Mouse (Mus musculus): ENCODE measurements at regions not wholly inside any gene's neighbourhood (a gene's known extent, or its start where the extent isn't known, plus 50 kb on each side); places are given as distances from the start of the nearest gene placed in this dataset.
A peak's percentile ranks its signal among the peaks of the same experiment; 100 is the strongest.

GRCm38 (mm10) chr1:146322026-146322425 is 172.5 kb upstream of the Brinp3 start:
- WGBS: 89% methylated on average over 1 of the region's 1 CpGs

GRCm38 (mm10) chr1:146322862-146323261 is 171.7 kb upstream of the Brinp3 start:
- H3K4me1 ChIP-seq (ENCODE audit: control insufficient read depth, insufficient read depth, low read length): no peaks in the 10 kb centered on the region
- H3K27me3 ChIP-seq (ENCODE audit: control insufficient read depth, insufficient read depth, low read length): no peaks in the 10 kb centered on the region
- H3K4me3 ChIP-seq (replicated peaks; ENCODE audit: insufficient read depth, low read depth, low read length): no peak overlapping the region
- H3K27ac ChIP-seq (ENCODE audit: insufficient read depth, low read length): no peak overlapping the region
- no peak for TF ChIP-seq POLR2A (IDR thresholded peaks at IDR 0.05; ENCODE audit: borderline replicate concordance, insufficient read depth, low read length)
- no peak for TF ChIP-seq CTCF (IDR thresholded peaks at IDR 0.05; ENCODE audit: borderline replicate concordance, insufficient read depth, low read depth, low read length)
- no peak for DNase-seq

More at GRCm38 (mm10) chr1:146322026-146322425, 172.5 kb upstream of the Brinp3 start:
- H3K27me3 ChIP-seq (ENCODE audit: control insufficient read depth, insufficient read depth, low read length): no peaks in the 10 kb centered on the region
- H3K4me3 ChIP-seq (replicated peaks; ENCODE audit: insufficient read depth, low read depth, low read length): no peak overlapping the region
- TF ChIP-seq CTCF (IDR thresholded peaks at IDR 0.05; ENCODE audit: borderline replicate concordance, insufficient read depth, low read depth, low read length) (no peak), POLR2A (IDR thresholded peaks at IDR 0.05; ENCODE audit: borderline replicate concordance, insufficient read depth, low read length) (no peak)
- no peaks in the 10 kb centered on the region for H3K4me1 ChIP-seq (ENCODE audit: control insufficient read depth, insufficient read depth, low read length)
- no peak for DNase-seq
- H3K27ac ChIP-seq (ENCODE audit: insufficient read depth, low read length): no peak overlapping the region

GRCm38 (mm10) chr1:146337049-146337448 is 157.5 kb upstream of the Brinp3 start:
- Histone ChIP-seq H3K27me3 (ENCODE audit: control insufficient read depth, insufficient read depth, low read length) (no peaks in the 10 kb centered on the region), H3K4me3 (replicated peaks; ENCODE audit: insufficient read depth, low read depth, low read length) (no peak overlapping the region), H3K4me1 (ENCODE audit: control insufficient read depth, insufficient read depth, low read length) (no peaks in the 10 kb centered on the region), H3K27ac (ENCODE audit: insufficient read depth, low read length) (no peak overlapping the region)
- DNase-seq: no peak
- 86% methylated on average over 2 of the region's 2 CpGs for WGBS
- TF ChIP-seq CTCF (IDR thresholded peaks at IDR 0.05; ENCODE audit: borderline replicate concordance, insufficient read depth, low read depth, low read length): no peak

- WGBS: 98% methylated on average over 1 of the region's 1 CpGs
- no peaks in the 10 kb centered on the region for H3K27me3 ChIP-seq (ENCODE audit: control insufficient read depth, insufficient read depth, low read length)
- TF ChIP-seq CTCF (IDR thresholded peaks at IDR 0.05; ENCODE audit: borderline replicate concordance, insufficient read depth, low read depth, low read length) (no peak), POLR2A (IDR thresholded peaks at IDR 0.05; ENCODE audit: borderline replicate concordance, insufficient read depth, low read length) (no peak)
- H3K27ac ChIP-seq (ENCODE audit: insufficient read depth, low read length): no peak overlapping the region
- H3K4me3 ChIP-seq (replicated peaks; ENCODE audit: insufficient read depth, low read depth, low read length): no peak overlapping the region
- H3K4me1 ChIP-seq (ENCODE audit: control insufficient read depth, insufficient read depth, low read length): no peaks in the 10 kb centered on the region
- DNase-seq: no peak
Measured at GRCm38 (mm10) chr1:146356964-146357363, 137.6 kb upstream of the Brinp3 start.

- no peaks in the 10 kb centered on the region for H3K4me1 ChIP-seq (ENCODE audit: control insufficient read depth, insufficient read depth, low read length)
- H3K27ac ChIP-seq (ENCODE audit: insufficient read depth, low read length): no peak overlapping the region
Measured at GRCm38 (mm10) chr1:146358301-146358700, 136.3 kb upstream of the Brinp3 start.

GRCm38 (mm10) chr1:146359632-146360031 is 134.9 kb upstream of the Brinp3 start:
- 12% methylated on average over 3 of the region's 3 CpGs for WGBS

More at GRCm38 (mm10) chr1:146358301-146358700, 136.3 kb upstream of the Brinp3 start:
- TF ChIP-seq CTCF (IDR thresholded peaks at IDR 0.05; ENCODE audit: borderline replicate concordance, insufficient read depth, low read depth, low read length): no peak
- TF ChIP-seq POLR2A (IDR thresholded peaks at IDR 0.05; ENCODE audit: borderline replicate concordance, insufficient read depth, low read length): no peak
- H3K4me3 ChIP-seq (replicated peaks; ENCODE audit: insufficient read depth, low read depth, low read length): no peak overlapping the region
- H3K27me3 ChIP-seq (ENCODE audit: control insufficient read depth, insufficient read depth, low read length): no peaks in the 10 kb centered on the region
- DNase-seq: peak in 1 of 2 experiments; percentile 11

GRCm38 (mm10) chr1:146360124-146360523 is 134.4 kb upstream of the Brinp3 start:
- no peak for TF ChIP-seq POLR2A (IDR thresholded peaks at IDR 0.05; ENCODE audit: borderline replicate concordance, insufficient read depth, low read length)
- TF ChIP-seq CTCF (IDR thresholded peaks at IDR 0.05; ENCODE audit: borderline replicate concordance, insufficient read depth, low read depth, low read length): no peak
- Histone ChIP-seq H3K27me3 (ENCODE audit: control insufficient read depth, insufficient read depth, low read length) (no peaks in the 10 kb centered on the region), H3K4me3 (replicated peaks; ENCODE audit: insufficient read depth, low read depth, low read length) (no peak overlapping the region), H3K27ac (ENCODE audit: insufficient read depth, low read length) (no peak overlapping the region), H3K4me1 (ENCODE audit: control insufficient read depth, insufficient read depth, low read length) (no peaks in the 10 kb centered on the region)
- DNase-seq: no peak

More at GRCm38 (mm10) chr1:146359632-146360031, 134.9 kb upstream of the Brinp3 start:
- no peak for TF ChIP-seq CTCF (IDR thresholded peaks at IDR 0.05; ENCODE audit: borderline replicate concordance, insufficient read depth, low read depth, low read length)
- no peak for TF ChIP-seq POLR2A (IDR thresholded peaks at IDR 0.05; ENCODE audit: borderline replicate concordance, insufficient read depth, low read length)
- Histone ChIP-seq H3K4me3 (replicated peaks; ENCODE audit: insufficient read depth, low read depth, low read length) (no peak overlapping the region), H3K27me3 (ENCODE audit: control insufficient read depth, insufficient read depth, low read length) (no peaks in the 10 kb centered on the region), H3K4me1 (ENCODE audit: control insufficient read depth, insufficient read depth, low read length) (no peaks in the 10 kb centered on the region), H3K27ac (ENCODE audit: insufficient read depth, low read length) (no peak overlapping the region)
- peak in 1 of 2 experiments; percentile 41 for DNase-seq

- H3K27ac ChIP-seq (ENCODE audit: insufficient read depth, low read length): no peak overlapping the region
- DNase-seq: peak; percentile 27 to 68
- H3K27me3 ChIP-seq (ENCODE audit: control insufficient read depth, insufficient read depth, low read length): no peaks in the 10 kb centered on the region
- H3K4me3 ChIP-seq (replicated peaks; ENCODE audit: insufficient read depth, low read depth, low read length): no peak overlapping the region
- 31% methylated on average over 2 of the region's 2 CpGs for WGBS
- TF ChIP-seq POLR2A (IDR thresholded peaks at IDR 0.05; ENCODE audit: borderline replicate concordance, insufficient read depth, low read length): no peak
- no peak for TF ChIP-seq CTCF (IDR thresholded peaks at IDR 0.05; ENCODE audit: borderline replicate concordance, insufficient read depth, low read depth, low read length)
- no peaks in the 10 kb centered on the region for H3K4me1 ChIP-seq (ENCODE audit: control insufficient read depth, insufficient read depth, low read length)
Measured at GRCm38 (mm10) chr1:146363777-146364176, 130.8 kb upstream of the Brinp3 start.

Measured in cerebellum, adult 2 months (tissue).